Mouse (Mus musculus): ENCODE measurements around the gene Ppwd1.
A peak's percentile ranks its signal among the peaks of the same experiment; 100 is the strongest.
"Not testable (repeated sequence)": the region's sequence is repeated elsewhere in the genome, so short reads cannot be mapped to it uniquely, and the experiment has no call there.

Gene Ppwd1

GRCm38 (mm10) chr13:104228384-104229066 is at the start of gene Ppwd1, which contains the start of gene Cenpk:
Ppwd1 (minus strand) TSS chr13:104228843.
Cenpk (plus strand) TSS chr13:104228611.
- ATAC-seq (ENCODE audit: low TSS enrichment) = peak; percentile 99

- ATAC-seq (ENCODE audit: low TSS enrichment) = no peak
Observed at GRCm38 (mm10) chr13:104258997-104259396, 30.4 kb upstream of the Ppwd1 start.

- no peak; the same call in 1 of the 2 replicates for ATAC-seq (ENCODE audit: low TSS enrichment)
Observed at GRCm38 (mm10) chr13:104229181-104229580, 538 bp upstream of the Ppwd1 start.

- no peak for ATAC-seq (ENCODE audit: low TSS enrichment)
Observed at GRCm38 (mm10) chr13:104227478-104227877, 1.2 kb downstream of the Ppwd1 start.

- ATAC-seq (ENCODE audit: low TSS enrichment) = 0 out of 2 replicates have a peak, but pooled peaks have one; percentile 9
Observed at GRCm38 (mm10) chr13:104204313-104204712, 24.3 kb downstream of the Ppwd1 start.

GRCm38 (mm10) chr13:104195891-104196290 is 32.8 kb downstream of the Ppwd1 start:
- ATAC-seq (ENCODE audit: low TSS enrichment) = not testable (repeated sequence)

GRCm38 (mm10) chr13:104187357-104187756 is 41.3 kb downstream of the Ppwd1 start:
- no peak for ATAC-seq (ENCODE audit: low TSS enrichment)

- peak; percentile 8; the same call in 1 of the 2 replicates for ATAC-seq (ENCODE audit: low TSS enrichment)
Observed at GRCm38 (mm10) chr13:104179176-104179888, 49.3 kb downstream of the Ppwd1 start.

GRCm38 (mm10) chr13:104178650-104179121 is 50.0 kb downstream of the Ppwd1 start, which contains the start of gene Trim23:
Trim23 (plus strand) TSS chr13:104178797.
- peak; percentile 97 for ATAC-seq (ENCODE audit: low TSS enrichment)

GRCm38 (mm10) chr13:104177796-104178649 is 50.6 kb downstream of the Ppwd1 start, which contains the start of gene Trappc13:
Trappc13 (minus strand) TSS chr13:104178469.
- peak; percentile 91 for ATAC-seq (ENCODE audit: low TSS enrichment)

- ATAC-seq (ENCODE audit: low TSS enrichment) = no peak
Observed at GRCm38 (mm10) chr13:104176874-104177273, 51.8 kb downstream of the Ppwd1 start.

GRCm38 (mm10) chr13:104172498-104172897 is 56.1 kb downstream of the Ppwd1 start:
- no peak for ATAC-seq (ENCODE audit: low TSS enrichment)

GRCm38 (mm10) chr13:104171711-104172110 is 56.9 kb downstream of the Ppwd1 start:
- no peak for ATAC-seq (ENCODE audit: low TSS enrichment)

- no peak for ATAC-seq (ENCODE audit: low TSS enrichment)
Observed at GRCm38 (mm10) chr13:104155686-104156085, 73.0 kb downstream of the Ppwd1 start.
